Mouse (Mus musculus) yolk sac, embryonic 10.5 days (tissue): ENCODE data around the gene Safb.
A peak's percentile ranks its signal among the peaks of the same experiment; 100 is the strongest.

ENCODE experiments used
- DNase-seq: peaks from one replicate; pipeline ENCODE4 v3.0.0-alpha.2; 2017; ENCODE audit warnings: low spot score

Safb gene

GRCm38 (mm10) chr17:56560131-56560530 is 24.5 kb upstream of the Safb start:
- DNase-seq: no peak

- no peak for DNase-seq
Measured at GRCm38 (mm10) chr17:56561866-56562265, 22.8 kb upstream of the Safb start.

GRCm38 (mm10) chr17:56566293-56566692 is 18.3 kb upstream of the Safb start:
- no peak for DNase-seq

- DNase-seq: no peak
Measured at GRCm38 (mm10) chr17:56566918-56567317, 17.7 kb upstream of the Safb start.

- DNase-seq: no peak
Measured at GRCm38 (mm10) chr17:56567370-56567769, 17.3 kb upstream of the Safb start.

GRCm38 (mm10) chr17:56570287-56570686 is 14.3 kb upstream of the Safb start:
- no peak for DNase-seq

- DNase-seq: no peak
Measured at GRCm38 (mm10) chr17:56572154-56572553, 12.5 kb upstream of the Safb start.

- no peak for DNase-seq
Measured at GRCm38 (mm10) chr17:56572939-56573338, 11.7 kb upstream of the Safb start.

- DNase-seq: no peak
Measured at GRCm38 (mm10) chr17:56583071-56583470, 1.6 kb upstream of the Safb start.

GRCm38 (mm10) chr17:56583611-56584256 is 891 bp upstream of the Safb start:
- no peak for DNase-seq

GRCm38 (mm10) chr17:56585171-56585821 is 671 bp downstream of the Safb start:
- peak; percentile 36 for DNase-seq

GRCm38 (mm10) chr17:56587773-56588172 is 3.1 kb downstream of the Safb start:
- DNase-seq: no peak

- no peak for DNase-seq
Measured at GRCm38 (mm10) chr17:56588921-56589320, 4.3 kb downstream of the Safb start.

GRCm38 (mm10) chr17:56592553-56592952 is 7.9 kb downstream of the Safb start:
- no peak for DNase-seq

GRCm38 (mm10) chr17:56593527-56594271 is 9.1 kb downstream of the Safb start:
- DNase-seq: no peak

GRCm38 (mm10) chr17:56603186-56604069 is 18.8 kb downstream of the Safb start:
- no peak for DNase-seq

GRCm38 (mm10) chr17:56604070-56604380 is 19.4 kb downstream of the Safb start:
- DNase-seq: no peak

GRCm38 (mm10) chr17:56604422-56604821 is 19.8 kb downstream of the Safb start:
- no peak for DNase-seq

GRCm38 (mm10) chr17:56605431-56605830 is 20.8 kb downstream of the Safb start:
- no peak for DNase-seq

GRCm38 (mm10) chr17:56607521-56608062 is 23.0 kb downstream of the Safb start:
- no peak for DNase-seq

- DNase-seq: no peak
Measured at GRCm38 (mm10) chr17:56608699-56609098, 24.1 kb downstream of the Safb start.
